Mouse (Mus musculus) heart, embryonic 14.5 days (tissue): ENCODE data around the gene Zfp512b. TPM values are rescaled to one million over a fixed set of nuclear protein-coding genes. Genes with fewer than 3 reads are reported as not detected.
A peak's percentile ranks its signal among the peaks of the same experiment; 100 is the strongest.

Experiments used
- ATAC-seq: fragments of 200-750 bp; cut with Nextera tagmentation; 2 replicates; pipeline ENCODE4 v1.8.0; 2017; ENCODE audit warnings: low read depth, moderate TSS enrichment; ENCODE audit not compliant: insufficient number of reproducible peaks, insufficient read depth, low FRiP score
- H3K27ac ChIP-seq, 2 experiments: fragments of 200-500 bp in 1 of 2; fragments of 300-500 bp in 1 of 2; sonication (generic) in 1 of 2; replicated peaks in 1 of 2; 2 replicates each; pipeline ENCODE4 v1.5.1; 2012 to 2014; ENCODE audit warnings: low read depth in 2 of 2, low read length in 2 of 2, control low read depth in 1 of 2, mild to moderate bottlenecking in 1 of 2, mixed read lengths in 1 of 2; ENCODE audit not compliant: control insufficient read depth in 1 of 2, insufficient read depth in 1 of 2
- H3K27me3 ChIP-seq: fragments of 300-500 bp; sonication (generic); 2 replicates; pipeline ENCODE4 v1.6.1; 2014; ENCODE audit warnings: mild to moderate bottlenecking, low read length, control low read depth; ENCODE audit not compliant: control insufficient read depth, insufficient read depth
- H3K36me3 ChIP-seq: fragments of 300-500 bp; sonication (generic); 2 replicates; pipeline ENCODE4 v1.6.1; 2014; ENCODE audit warnings: mild to moderate bottlenecking, control low read depth, low read length, mixed read lengths; ENCODE audit not compliant: control insufficient read depth, insufficient read depth
- H3K4me1 ChIP-seq, 2 experiments: fragments of 200-500 bp in 1 of 2; fragments of 300-500 bp in 1 of 2; sonication (generic) in 1 of 2; 2 replicates each; pipeline ENCODE4 v1.6.1; 2012 to 2014; ENCODE audit warnings: low read length in 2 of 2, control low read depth in 1 of 2, mixed read lengths in 1 of 2; ENCODE audit not compliant: control insufficient read depth in 2 of 2, insufficient read depth in 2 of 2
- H3K4me2 ChIP-seq: fragments of 300-500 bp; sonication (generic); 2 replicates; pipeline ENCODE4 v1.6.1; 2014; ENCODE audit warnings: mild to moderate bottlenecking, low read length
- H3K4me3 ChIP-seq, 2 experiments: fragments of 200-500 bp in 1 of 2; fragments of 300-500 bp in 1 of 2; sonication (generic) in 1 of 2; 2 replicates each; pipeline ENCODE4 v1.5.1; 2012 to 2014; ENCODE audit warnings: low read length in 2 of 2, mild to moderate bottlenecking in 2 of 2, control low read depth in 1 of 2, low read depth in 1 of 2, moderate library complexity in 1 of 2; ENCODE audit not compliant: control insufficient read depth in 1 of 2, insufficient read depth in 1 of 2
- H3K9ac ChIP-seq: fragments of 300-500 bp; sonication (generic); 2 replicates; pipeline ENCODE4 v1.6.1; 2014; ENCODE audit warnings: mild to moderate bottlenecking, low read length
- H3K9me3 ChIP-seq: fragments of 300-500 bp; sonication (generic); 2 replicates; pipeline ENCODE4 v1.6.1; 2016; ENCODE audit warnings: low read length, control low read depth; ENCODE audit not compliant: control insufficient read depth
- WGBS: fragments of 180-500 bp; shearing (Covaris S2); extraction: QIAGEN DNeasy Blood & Tissue Kit; methylation state at CpG from one replicate; pipeline ENCODE4 v1.1.7; 2014; 5-methylcytosine and 5-hydroxymethylcytosine counted together
- polyA plus RNA-seq: library from polyadenylated mRNA; unstranded; fragments of >200 nt; fragmentation: Nextera tagmentation; extraction: Ambion mirVana; gene quantifications from 2 replicates; pipeline ENCODE4 v1.2.1, GENCODE M21; 2014

Gene Zfp512b
- polyA plus RNA-seq, 1 experiment from 2014 or later, result 32.0 TPM

DNA sequence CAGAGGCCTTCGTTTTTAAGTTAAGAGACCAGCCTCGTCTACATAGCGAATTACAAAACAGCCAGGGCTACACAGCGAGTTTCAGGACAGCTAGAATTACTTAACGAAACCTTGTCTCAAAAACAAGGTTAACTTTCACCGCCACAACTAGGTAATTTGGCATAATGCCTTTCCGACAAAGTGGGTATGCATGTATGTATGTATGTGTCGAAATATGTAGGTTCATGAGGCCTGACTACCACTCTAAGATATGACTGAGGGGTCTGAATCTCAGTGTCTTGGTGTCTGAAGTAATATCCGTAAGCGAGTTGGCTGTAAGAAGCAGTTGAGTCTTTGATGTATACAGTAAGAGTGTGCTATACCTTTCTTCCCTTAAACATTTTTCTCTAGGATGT lies 9.1 kb upstream of the Zfp512b start:
- Histone ChIP-seq H3K36me3 (no peaks in the 10 kb centered on the region), H3K4me2 (peak overlapping the region; percentile 86), H3K27me3 (no peaks in the 10 kb centered on the region), H3K9ac (peak overlapping the region; percentile 94), H3K27ac (no peak overlapping the region), H3K4me1 (peaks cover 4 to 17% of the 10 kb centered on the region in 2 experiments), H3K4me3 (peak overlapping the region; percentile 85 to 96), H3K9me3 (no peaks in the 10 kb centered on the region)
- 31% methylated on average over 10 of the region's 10 CpGs for WGBS
- no peak for ATAC-seq

DNA sequence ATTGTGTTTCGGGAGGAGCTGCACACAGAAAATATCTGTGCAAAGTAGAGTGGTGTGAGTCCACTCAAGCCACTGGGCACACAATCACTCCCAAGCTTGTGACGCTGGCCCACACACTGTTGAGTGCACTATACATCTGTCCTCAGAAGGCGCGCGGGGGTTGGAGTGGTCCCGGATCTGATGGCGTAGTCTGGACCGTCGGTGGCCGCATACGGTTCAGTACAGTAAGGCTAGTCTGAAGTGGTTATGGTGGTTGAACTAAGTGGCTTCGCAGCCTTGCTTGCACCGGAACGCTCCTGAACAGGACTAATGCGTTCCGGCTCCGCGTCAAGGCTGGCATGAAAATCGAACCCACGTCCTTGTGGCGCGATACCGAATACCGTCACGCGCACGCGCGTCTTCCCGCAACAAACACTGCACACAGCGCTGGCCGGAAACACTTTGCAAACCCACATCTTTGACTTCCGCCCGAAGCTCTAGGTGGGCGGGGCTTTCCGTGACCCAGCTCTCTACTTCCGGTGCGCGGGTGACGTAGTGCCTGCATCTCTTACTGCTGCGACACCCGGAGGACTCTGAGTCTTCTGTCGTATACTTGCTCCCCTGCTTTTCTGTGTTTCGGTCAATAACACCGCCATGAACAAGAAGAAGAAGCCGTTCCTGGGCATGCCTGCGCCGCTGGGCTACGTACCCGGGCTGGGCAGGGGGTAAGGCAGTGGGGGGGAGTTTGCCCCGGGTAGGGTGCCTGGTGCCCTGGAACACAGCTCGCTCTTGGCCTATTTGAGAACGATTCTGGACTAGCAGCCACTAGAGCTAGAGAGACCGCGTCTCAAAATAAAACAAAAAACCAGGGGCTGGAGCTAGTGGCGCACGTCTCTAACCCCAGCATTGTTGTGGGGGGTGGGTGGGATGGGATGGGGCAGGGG lies 8.5 kb upstream of the Zfp512b start:
- H3K4me3 ChIP-seq, result peak overlapping the region; percentile 85 to 96
- no peaks in the 10 kb centered on the region for H3K36me3 ChIP-seq
- peak; percentile 87 for ATAC-seq
- peak overlapping the region; percentile 86 for H3K4me2 ChIP-seq
- no peaks in the 10 kb centered on the region for H3K9me3 ChIP-seq
- peak overlapping the region; percentile 94 for H3K9ac ChIP-seq
- H3K27ac ChIP-seq, result peak overlapping the region; percentile 80 to 86
- H3K27me3 ChIP-seq, result no peaks in the 10 kb centered on the region
- WGBS, result 2% methylated on average over 57 of the region's 57 CpGs
- H3K4me1 ChIP-seq, result peaks cover 4 to 17% of the 10 kb centered on the region in 2 experiments

DNA sequence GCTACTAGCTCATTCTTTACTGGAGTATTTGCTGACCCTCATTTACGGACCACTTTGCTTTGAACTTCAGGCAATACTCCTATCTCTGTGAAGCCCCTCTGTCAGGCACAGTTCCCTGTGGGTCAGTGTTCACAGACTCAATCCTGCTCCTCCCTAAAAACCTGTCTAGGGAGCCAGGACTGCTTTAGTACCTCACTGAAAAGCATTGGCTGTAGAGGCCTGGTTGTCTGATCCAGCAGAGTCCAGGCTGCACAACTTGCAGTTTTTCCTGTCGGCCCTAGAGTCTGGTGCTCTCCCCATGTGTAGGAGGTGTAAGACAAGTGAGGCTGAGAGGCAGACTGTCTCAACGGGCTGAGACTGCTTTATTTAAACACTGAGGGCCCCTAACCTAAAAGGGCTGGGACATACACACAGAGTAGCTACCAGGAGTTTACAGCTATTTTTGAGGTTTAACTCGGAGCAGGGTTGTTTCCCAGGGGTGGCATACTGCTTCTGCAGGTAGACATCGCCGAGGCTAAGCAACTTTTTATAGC lies 7.7 kb upstream of the Zfp512b start:
- Histone ChIP-seq H3K4me3 (peak overlapping the region; percentile 85 to 96; a peak in 3 of 4 replicates), H3K9ac (peak overlapping the region; percentile 94), H3K4me2 (peak overlapping the region; percentile 86), H3K27ac (peak overlapping the region in 1 of 2 experiments; percentile 80; a peak in 2 of 4 replicates), H3K9me3 (no peaks in the 10 kb centered on the region), H3K4me1 (peaks cover 4 to 17% of the 10 kb centered on the region in 2 experiments), H3K27me3 (no peaks in the 10 kb centered on the region), H3K36me3 (no peaks in the 10 kb centered on the region)
- ATAC-seq, result no peak
- WGBS, result 65% methylated on average over 6 of the region's 6 CpGs

DNA sequence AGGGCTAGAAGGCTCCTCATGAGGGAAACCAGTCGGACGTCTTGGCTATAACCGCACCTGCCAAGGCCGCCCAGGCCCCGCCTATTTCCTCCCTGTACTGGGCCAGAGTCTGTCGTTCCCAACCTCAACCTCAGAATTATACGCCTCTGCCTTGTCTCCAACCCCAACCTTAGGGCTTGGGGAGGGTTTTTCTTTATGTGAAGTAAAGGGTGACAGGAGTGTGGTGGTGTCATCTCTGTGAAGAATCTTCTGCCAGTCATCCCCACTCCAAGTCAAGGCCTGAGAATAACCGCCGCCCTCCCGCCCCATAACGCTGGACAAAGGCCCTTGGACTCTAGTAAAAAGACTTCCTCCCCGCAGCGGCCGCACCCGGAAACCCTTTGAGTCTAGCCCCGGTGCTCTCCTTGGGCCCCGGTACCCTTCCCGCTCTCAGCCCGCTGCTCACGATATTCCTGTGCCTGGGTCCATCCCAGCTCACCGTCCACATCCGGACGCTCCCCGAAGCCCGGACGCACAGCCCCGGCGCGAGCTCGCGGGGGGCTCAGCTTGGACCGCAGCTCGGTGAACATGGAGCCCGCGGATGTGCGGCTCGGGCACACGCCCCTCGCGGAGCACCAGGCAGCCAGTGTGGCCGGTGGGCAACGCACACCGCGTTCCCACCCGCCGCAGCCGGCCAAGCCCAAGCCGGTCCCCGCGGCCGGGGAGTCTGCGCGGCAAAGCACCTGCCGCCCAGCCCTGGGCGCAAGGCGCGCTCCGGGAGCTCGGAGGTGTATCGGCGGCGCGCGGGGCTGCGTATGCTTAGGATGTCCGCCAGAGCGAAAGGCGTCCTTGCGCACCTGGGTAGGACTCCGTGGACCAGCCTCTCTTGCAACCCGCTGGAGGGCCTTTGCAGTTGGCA lies 6.1 kb upstream of the Zfp512b start, which contains the start of gene Samd10:
Gene Samd10, minus strand, starts transcription at position 759 of the 898 bp plus-strand sequence.
- Histone ChIP-seq H3K36me3 (no peaks in the 10 kb centered on the region), H3K9ac (peak within 1 kb of the TSS; percentile 84), H3K4me1 (peaks cover 4 to 17% of the 10 kb centered on the region in 2 experiments), H3K27ac (peak within 1 kb of the TSS in 1 of 2 experiments; percentile 35; a peak in 2 of 4 replicates), H3K27me3 (no peaks in the 10 kb centered on the region), H3K9me3 (no peaks in the 10 kb centered on the region), H3K4me2 (peak within 1 kb of the TSS; percentile 94), H3K4me3 (peak within 1 kb of the TSS; percentile 81 to 84)
- ATAC-seq, result peak; percentile 18; the same call in 1 of the 2 replicates
- WGBS, result 4% methylated on average over 71 of the region's 71 CpGs

DNA sequence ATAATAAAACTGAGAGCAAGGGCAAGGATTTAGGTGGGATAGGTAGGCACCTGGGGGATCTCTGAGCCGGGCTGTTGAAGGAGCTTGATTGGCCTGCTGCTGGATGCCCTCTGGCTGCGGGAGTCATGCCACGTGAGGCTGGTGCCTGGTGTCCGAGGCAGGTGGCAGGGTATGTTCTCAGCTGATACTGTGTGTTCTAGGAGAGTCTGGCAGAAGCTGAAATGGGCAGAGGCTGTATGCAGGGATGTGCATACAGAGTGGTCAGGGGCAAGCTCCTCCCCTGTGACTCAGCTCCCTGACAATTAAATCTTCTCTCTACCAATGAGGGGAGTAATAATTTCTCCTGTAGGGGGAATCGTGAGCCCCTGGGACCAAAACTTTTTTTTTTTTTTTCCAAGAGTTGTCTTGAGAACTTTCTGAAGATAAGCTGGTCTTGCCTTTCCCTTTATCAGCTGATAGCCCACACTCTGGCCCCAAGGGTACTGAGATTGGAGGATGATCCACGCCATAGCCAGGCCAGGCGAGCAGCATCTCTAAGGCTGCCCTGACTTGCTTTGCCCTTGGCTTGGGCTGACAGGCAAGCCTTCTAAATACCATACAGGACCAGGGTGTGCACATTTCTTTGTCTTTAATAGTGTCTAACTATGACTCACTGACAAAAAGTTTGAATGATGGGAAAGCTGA lies 4.9 kb upstream of the Zfp512b start:
- Histone ChIP-seq H3K9me3 (no peaks in the 10 kb centered on the region), H3K27ac (no peak overlapping the region), H3K9ac (no peak overlapping the region), H3K4me1 (peaks cover 4 to 21% of the 10 kb centered on the region in 2 experiments), H3K36me3 (no peaks in the 10 kb centered on the region), H3K4me2 (no peak overlapping the region), H3K4me3 (no peak overlapping the region), H3K27me3 (no peaks in the 10 kb centered on the region)
- no peak for ATAC-seq
- 61% methylated on average over 7 of the region's 7 CpGs for WGBS

DNA sequence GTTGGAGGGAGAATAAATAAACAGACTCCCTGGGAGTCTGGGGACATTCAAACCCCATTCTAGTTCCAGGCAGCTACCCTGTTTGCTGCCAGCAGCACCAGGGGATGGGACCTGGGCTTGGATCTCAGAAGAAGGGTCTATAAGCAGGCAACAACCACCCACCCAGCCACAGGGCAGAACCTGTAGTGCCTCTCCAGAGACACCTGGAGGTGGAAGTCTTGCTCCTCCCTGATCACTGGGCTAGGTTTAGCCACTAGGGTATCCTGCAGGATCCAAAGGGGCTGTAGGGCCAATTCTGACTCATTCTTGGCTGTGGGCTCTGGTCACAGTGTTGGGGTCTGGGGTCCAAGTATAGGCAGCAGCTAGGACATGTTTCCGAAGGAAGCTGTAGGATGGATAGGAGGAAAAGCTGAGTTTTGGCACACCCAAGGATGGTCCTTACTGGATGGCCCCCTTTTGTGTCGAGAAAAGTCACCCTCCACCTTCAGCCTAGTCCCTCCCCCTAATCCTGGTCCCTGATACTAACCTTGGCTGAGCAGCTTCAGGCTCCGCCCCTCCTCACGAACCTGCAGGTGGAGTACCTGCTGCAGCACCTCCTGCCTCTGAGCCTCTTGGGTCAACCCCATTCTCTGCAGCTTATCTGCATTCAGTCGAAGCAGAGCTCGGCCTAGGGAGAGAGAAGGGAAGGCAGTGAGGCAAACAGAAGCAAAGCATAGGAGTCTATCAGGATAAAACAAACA lies 3.8 kb upstream of the Zfp512b start:
- WGBS, result 49% methylated on average over 6 of the region's 6 CpGs
- Histone ChIP-seq H3K4me2 (no peak overlapping the region), H3K4me1 (peaks cover 7 to 19% of the 10 kb centered on the region in 2 experiments), H3K27me3 (no peaks in the 10 kb centered on the region), H3K4me3 (no peak overlapping the region), H3K27ac (no peak overlapping the region), H3K9ac (no peak overlapping the region), H3K36me3 (no peaks in the 10 kb centered on the region), H3K9me3 (no peaks in the 10 kb centered on the region)
- no peak for ATAC-seq
